Comparison of ENCODE assay signal across 26 mouse cellular contexts in genomic region chr8:8426201-8426600, GRCm38 (mm10).
"Had no signal": no experiment of that assay in that cellular context is flagged by ENCODE, and none has a peak within 500 bp of the region (broad histone marks: within the 10 kb centered on the region; RNA-seq: fewer than 3 reads in every experiment).

No protein-coding gene starts in this region.

- H3K4me1 ChIP-seq: hindbrain, embryonic 13.5 days; hindbrain, embryonic 15.5 days; kidney, embryonic 15.5 days; liver, embryonic 12.5 days had no signal

- H3K4me2 ChIP-seq: heart, embryonic 11.5 days; heart, embryonic 13.5 days; heart, embryonic 15.5 days; hindbrain, embryonic 13.5 days; hindbrain, embryonic 15.5 days; kidney, embryonic 15.5 days; limb, embryonic 13.5 days; limb, embryonic 15.5 days; liver, embryonic 12.5 days had no signal

- H3K36me3 ChIP-seq: heart, embryonic 13.5 days; heart, embryonic 15.5 days; hindbrain, embryonic 13.5 days; hindbrain, embryonic 15.5 days; kidney, embryonic 15.5 days; limb, embryonic 13.5 days; limb, embryonic 15.5 days; liver, embryonic 12.5 days had no signal

- ATAC-seq: hindbrain, postnatal 0 days; intestine, embryonic 16.5 days; liver, embryonic 12.5 days had no signal

- H3K4me3 ChIP-seq: heart, embryonic 13.5 days; heart, embryonic 15.5 days; hindbrain, embryonic 13.5 days; hindbrain, embryonic 15.5 days; kidney, embryonic 15.5 days; layer of hippocampus, adult 2 months; limb, embryonic 13.5 days; limb, embryonic 15.5 days; liver, embryonic 12.5 days had no signal

- H3K9ac ChIP-seq: heart, embryonic 13.5 days; heart, embryonic 15.5 days; hindbrain, embryonic 13.5 days; hindbrain, embryonic 15.5 days; kidney, embryonic 15.5 days; limb, embryonic 13.5 days; limb, embryonic 15.5 days; liver, embryonic 12.5 days; liver, embryonic 14.5 days had no signal

- DNase-seq: gastrocnemius, postnatal 14 days; gastrocnemius, postnatal 36 days; heart, adult 18-20 months; heart, postnatal 14 days; heart, postnatal 36 days; kidney, adult 11 months; kidney, adult 2 months; kidney, adult 9 months; kidney, postnatal 14 days; kidney, postnatal 36 days; layer of hippocampus, postnatal 36 days; left cerebral cortex, postnatal 4 days had no signal

- H3K9me3 ChIP-seq: heart, embryonic 13.5 days; heart, embryonic 15.5 days; hindbrain, embryonic 15.5 days; kidney, embryonic 15.5 days; limb, embryonic 13.5 days; limb, embryonic 15.5 days; liver, embryonic 12.5 days had no signal

- H3K27ac ChIP-seq: heart, embryonic 13.5 days; heart, embryonic 15.5 days; hindbrain, embryonic 13.5 days; hindbrain, embryonic 15.5 days; hindbrain, postnatal 0 days; kidney, embryonic 15.5 days; kidney, postnatal 0 days; layer of hippocampus, adult 2 months; limb, embryonic 13.5 days; limb, embryonic 15.5 days; liver, embryonic 12.5 days; liver, embryonic 14.5 days had no signal

- H3K27me3 ChIP-seq: heart, embryonic 13.5 days; heart, embryonic 15.5 days; hindbrain, embryonic 13.5 days; hindbrain, embryonic 15.5 days; kidney, embryonic 15.5 days; limb, embryonic 15.5 days; liver, embryonic 12.5 days had no signal
